Mouse (Mus musculus): ENCODE results near the gene Btn2a2. TPM values are rescaled to one million over a fixed set of nuclear protein-coding genes. Genes with fewer than 3 reads are reported as not detected.

Gene Btn2a2
- total RNA-seq, 2 experiments from 2014 or later, result not detected

DNA sequence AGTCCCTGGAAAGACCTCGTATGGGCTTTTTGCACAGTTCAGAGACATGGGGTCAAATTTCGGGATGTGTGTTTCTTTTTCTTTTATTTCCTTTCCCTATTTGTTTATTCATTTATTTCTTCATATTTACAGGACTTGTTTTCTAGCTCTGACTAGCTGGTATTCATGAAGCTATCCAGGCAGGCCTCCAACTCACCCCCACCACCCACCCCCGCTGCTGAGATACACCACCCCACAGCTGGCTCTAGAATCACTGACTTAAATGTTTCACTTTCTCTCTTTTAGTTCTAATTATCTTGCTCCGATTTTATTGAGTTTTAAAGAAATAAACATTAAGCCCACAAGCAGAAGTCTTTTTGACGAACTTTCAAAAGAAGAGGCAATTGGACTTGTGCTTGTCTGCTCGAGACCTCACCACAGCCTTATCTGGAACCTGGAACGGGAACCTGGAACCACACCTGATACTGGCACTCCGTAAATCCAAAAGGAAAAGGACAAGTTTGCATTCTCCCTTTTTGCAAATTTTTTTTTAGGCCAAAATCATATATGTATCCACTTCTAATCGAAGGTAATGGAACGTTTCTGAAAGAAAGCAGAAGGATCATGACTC is 58.8 kb downstream of the Btn2a2 start:
- no peak for DNase-seq (ENCODE audit: low spot score in 2 of 2)

DNA sequence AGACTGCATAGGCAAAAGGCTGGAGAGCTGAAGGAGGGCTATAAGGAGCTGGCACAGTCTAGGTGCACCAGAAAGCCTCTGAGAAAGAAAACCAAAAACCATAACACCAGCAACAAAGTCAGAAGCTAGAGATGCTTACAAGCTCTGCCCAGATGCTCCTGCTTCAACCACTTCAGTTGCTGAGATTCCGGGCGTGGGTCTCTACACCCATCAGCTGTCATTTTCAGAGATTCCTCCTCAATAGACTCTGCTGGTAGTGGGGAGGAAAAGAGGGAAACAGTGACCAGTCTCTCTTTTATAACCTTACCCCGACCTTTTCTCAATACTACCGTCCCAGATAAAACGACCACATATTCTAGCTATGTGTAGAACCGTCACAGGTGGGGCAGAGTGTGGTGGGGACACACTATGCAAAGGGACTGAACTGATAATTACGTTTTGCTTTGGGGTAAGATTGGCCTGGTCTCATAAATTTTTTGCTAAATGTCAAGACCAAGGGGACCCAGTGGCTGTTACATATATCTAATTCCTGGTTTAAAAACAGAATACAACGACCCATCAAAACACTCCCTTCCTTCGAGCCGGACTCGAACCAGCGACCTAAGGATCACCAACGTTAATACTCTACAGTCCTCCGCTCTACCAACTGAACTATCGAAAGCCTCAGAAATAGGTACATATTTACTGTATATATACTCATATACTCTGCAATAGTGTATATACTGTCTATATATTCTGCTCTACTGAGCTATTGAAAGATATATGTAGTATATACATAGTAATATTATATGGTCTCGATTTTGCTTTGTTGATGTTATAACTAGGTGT is 60.3 kb downstream of the Btn2a2 start:
- DNase-seq (ENCODE audit: low spot score in 2 of 2), result no peak

Small RNA genes lying within 50 kb of the gene (microRNA-seq; reads per million reads assigned to microRNA genes)
- gene Gm44297 (ENCODE audit: borderline number of aligned reads in 2 of 2) (0 reads per million in 2 experiments), gene n-TStga1 (ENCODE audit: borderline number of aligned reads in 2 of 2) (0.95 to 1.2 reads per million in 2 experiments)

Other genes starting within 250 kb of the Btn2a2 start
- gene Vmn1r223, start 241.7 kb downstream of the Btn2a2 start, total RNA-seq (2021), result not detected
- gene Zfp322a, start 119.6 kb downstream of the Btn2a2 start, total RNA-seq (2021), result 10 to 100 TPM; 15.0 to 18.5 TPM
- gene Abt1, start 65.0 kb downstream of the Btn2a2 start, total RNA-seq (2021), result 1 to 10 TPM; 7.9 to 8.4 TPM
- gene Btn1a1, start 23.0 kb downstream of the Btn2a2 start, total RNA-seq (2021), result under 1 TPM in 1 of 2 experiments, not detected in 1; 0.10 TPM
- 100 to 1,000 TPM; 400 to 445 TPM for gene Hist1h4h, start 42.2 kb upstream of the Btn2a2 start, total RNA-seq (2021)
- gene Hist1h2af, start 45.0 kb upstream of the Btn2a2 start, total RNA-seq (2021), result 10 to 100 TPM in 1 of 2 experiments, 1 to 10 TPM in 1; 8.5 to 12.6 TPM
- gene Hist1h3g, start 46.6 kb upstream of the Btn2a2 start, total RNA-seq (2021), result 1 to 10 TPM; 3.8 to 4.7 TPM
- 1 to 10 TPM; 1.8 to 2.2 TPM for gene Hist1h2bh, start 54.5 kb upstream of the Btn2a2 start, total RNA-seq (2021)
- gene Hist1h3f, start 55.2 kb upstream of the Btn2a2 start, total RNA-seq (2021), result 10 to 100 TPM; 12.6 to 12.7 TPM
- gene Hist1h4f, start 62.8 kb upstream of the Btn2a2 start, total RNA-seq (2021), result 10 to 100 TPM; 32.5 to 41.1 TPM
- gene Hist1h1d, start 64.4 kb upstream of the Btn2a2 start, total RNA-seq (2021), result 1 to 10 TPM; 1.5 to 1.6 TPM
- gene Hist1h3e, start 73.5 kb upstream of the Btn2a2 start, total RNA-seq (2021), result 10 to 100 TPM; 31.7 to 35.9 TPM
- 1 to 10 TPM; 2.9 to 3.8 TPM for gene Hist1h2ae, start 82.4 kb upstream of the Btn2a2 start, total RNA-seq (2021)
- gene Hist1h2bg, start 82.5 kb upstream of the Btn2a2 start, total RNA-seq (2021), result 10 to 100 TPM; 54.4 to 56.8 TPM
- gene Hist1h2bf, start 85.3 kb upstream of the Btn2a2 start, total RNA-seq (2021), result 10 to 100 TPM; 15.9 to 21.9 TPM
- gene Hist1h2ad, start 85.5 kb upstream of the Btn2a2 start, total RNA-seq (2021), result 1 to 10 TPM; 5.6 to 6.1 TPM
- 1 to 10 TPM; 3.2 to 3.9 TPM for gene Hist1h3d, start 86.9 kb upstream of the Btn2a2 start, total RNA-seq (2021)
- 100 to 1,000 TPM; 125 to 153 TPM for gene Hist1h4d, start 92.7 kb upstream of the Btn2a2 start, total RNA-seq (2021)
- gene Hist1h2be, start 132.3 kb upstream of the Btn2a2 start, total RNA-seq (2021), result 10 to 100 TPM in 1 of 2 experiments, 1 to 10 TPM in 1; 9.3 to 13.3 TPM
- gene Hist1h1e, start 133.7 kb upstream of the Btn2a2 start, total RNA-seq (2021), result 10 to 100 TPM; 33.6 to 39.8 TPM
- 1 to 10 TPM; 2.0 to 2.2 TPM for gene Hist1h2ac, start 195.1 kb upstream of the Btn2a2 start, total RNA-seq (2021)
- 100 to 1,000 TPM; 115 to 172 TPM for gene Hist1h2bc, start 195.3 kb upstream of the Btn2a2 start, total RNA-seq (2021)
- not detected for gene Hist1h1t, start 207.0 kb upstream of the Btn2a2 start, total RNA-seq (2021)
- 10 to 100 TPM; 79.0 to 94.6 TPM for gene Hist1h4c, start 209.6 kb upstream of the Btn2a2 start, total RNA-seq (2021)
- 10 to 100 TPM; 33.3 to 45.6 TPM for gene Hfe, start 222.0 kb upstream of the Btn2a2 start, total RNA-seq (2021)
- 100 to 1,000 TPM; 157 to 187 TPM for gene Hist1h1c, start 250.0 kb upstream of the Btn2a2 start, total RNA-seq (2021)